Mouse (Mus musculus) bone marrow macrophage, adult 2 months (primary cell): ENCODE measurements around the gene Entpd5. TPM values are rescaled to one million over a fixed set of nuclear protein-coding genes. Genes with fewer than 3 reads are reported as not detected.

Source experiments
- H3K27ac ChIP-seq: 2 replicates; pipeline ENCODE4 v1.5.1; 2012; ENCODE audit warnings: low read depth, low read length; ENCODE audit not compliant: insufficient read depth
- H3K4me1 ChIP-seq: 2 replicates; pipeline ENCODE4 v1.6.1; 2012; ENCODE audit warnings: low read length; ENCODE audit not compliant: control insufficient read depth, insufficient read depth
- H3K4me3 ChIP-seq: 2 replicates; pipeline ENCODE4 v1.5.1; 2012; ENCODE audit warnings: mild to moderate bottlenecking, low read length, moderate library complexity; ENCODE audit not compliant: insufficient read depth
- CTCF ChIP-seq: IDR thresholded peaks from 2 replicates; pipeline ENCODE4 v1.5.1; 2012; ENCODE audit warnings: low read depth, mild to moderate bottlenecking, low read length, moderate library complexity
- POLR2A ChIP-seq: IDR thresholded peaks from 2 replicates; pipeline ENCODE4 v1.6.1; 2012; ENCODE audit warnings: mild to moderate bottlenecking, low read depth, low read length, borderline replicate concordance
- polyA plus RNA-seq: library from polyadenylated mRNA; stranded (reverse); fragments of >200 nt; gene quantifications from 2 replicates; pipeline ENCODE4 v1.2.4, GENCODE M21; 2012; ENCODE audit not compliant: missing spikeins, insufficient read depth, insufficient read length

Entpd5 gene
- polyA plus RNA-seq, 1 experiment, result 14.2 TPM

DNA sequence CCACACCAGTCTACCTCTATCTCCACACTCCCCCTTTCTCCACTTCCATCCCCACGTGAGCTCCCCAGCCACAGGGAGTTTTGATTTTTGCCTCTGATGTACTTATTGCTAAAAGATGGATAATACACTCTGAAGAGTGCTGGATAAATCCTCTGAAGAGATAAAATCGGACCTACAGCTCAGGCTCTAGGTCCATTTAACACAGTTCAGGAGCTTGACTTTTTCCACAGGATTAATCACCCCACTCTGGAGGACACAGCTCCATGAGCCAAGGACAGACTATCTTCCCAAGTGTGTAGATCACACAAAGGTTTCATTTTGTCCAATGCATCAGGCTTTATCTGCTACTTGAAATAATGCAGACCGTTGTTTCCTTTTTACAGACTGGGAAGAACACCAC, 8.8 kb downstream of the Entpd5 start:
- Histone ChIP-seq H3K4me3 (no peak overlapping the region), H3K4me1 (no peaks in the 10 kb centered on the region), H3K27ac (no peak overlapping the region)
- TF ChIP-seq POLR2A (no peak), CTCF (no peak)

DNA sequence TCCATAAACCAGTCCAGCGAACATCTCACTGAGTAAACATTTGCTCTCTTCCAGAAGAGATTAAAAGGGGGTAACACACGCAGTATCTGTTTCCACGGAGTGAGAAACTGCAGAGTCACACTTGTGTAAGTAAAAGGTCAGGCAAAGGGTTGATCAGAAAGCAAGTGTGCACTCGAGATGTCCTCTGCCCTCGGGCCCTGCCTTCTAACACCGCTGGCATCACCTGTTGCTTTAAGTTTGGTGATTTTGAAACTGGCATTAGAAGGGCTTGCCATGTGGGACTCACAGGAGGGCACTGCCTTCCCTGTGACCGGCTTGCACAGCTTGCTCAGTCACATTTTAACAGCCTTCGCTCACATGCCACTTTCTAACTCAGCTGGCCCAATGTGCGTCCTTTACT, 9.2 kb downstream of the Entpd5 start:
- H3K4me1 ChIP-seq, result no peaks in the 10 kb centered on the region
- no peak overlapping the region for H3K27ac ChIP-seq
- no peak overlapping the region for H3K4me3 ChIP-seq
- TF ChIP-seq CTCF, result no peak
- TF ChIP-seq POLR2A, result no peak

DNA sequence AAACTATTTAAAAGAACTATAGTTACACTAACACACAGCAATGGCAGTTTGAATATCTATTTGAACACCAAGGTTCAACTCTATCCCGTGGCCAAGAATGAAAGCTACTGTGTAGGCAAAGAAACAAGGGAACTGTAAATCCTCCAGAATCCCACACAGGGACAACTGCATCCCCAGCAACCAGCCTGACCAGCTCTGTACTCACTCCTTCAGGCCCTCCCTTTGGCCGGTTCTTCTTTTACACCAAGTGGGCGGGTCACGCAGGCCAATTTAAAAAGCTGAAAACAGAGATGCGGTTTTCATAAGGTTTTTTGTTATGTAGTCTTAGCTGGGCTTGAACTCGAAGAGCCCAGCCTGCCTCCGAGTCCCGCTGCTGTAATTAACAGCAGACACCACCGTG, 9.7 kb downstream of the Entpd5 start:
- Histone ChIP-seq H3K27ac (no peak overlapping the region), H3K4me3 (no peak overlapping the region), H3K4me1 (no peaks in the 10 kb centered on the region)
- TF ChIP-seq CTCF, result no peak
- no peak for TF ChIP-seq POLR2A

DNA sequence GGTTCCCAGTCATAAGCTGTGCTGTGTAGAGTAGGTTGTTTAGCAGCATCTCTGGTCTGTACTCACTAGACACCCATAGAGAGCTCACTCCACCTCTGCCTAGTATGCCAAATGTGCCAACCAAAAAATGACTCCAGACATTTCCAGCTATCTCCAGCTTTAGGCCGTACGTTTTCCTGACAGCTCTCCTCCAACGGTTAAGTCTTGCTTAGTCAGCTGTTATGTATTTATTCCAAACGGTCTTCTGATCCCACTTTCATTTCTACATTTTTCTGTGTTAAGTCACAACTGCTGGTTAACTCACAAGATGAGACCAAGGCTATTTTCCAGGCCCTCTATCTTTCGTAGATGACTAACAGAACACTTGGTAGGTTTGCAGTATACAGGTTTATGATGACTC, 10.2 kb downstream of the Entpd5 start:
- H3K4me3 ChIP-seq, result no peak overlapping the region
- H3K27ac ChIP-seq, result no peak overlapping the region
- no peaks in the 10 kb centered on the region for H3K4me1 ChIP-seq
- TF ChIP-seq CTCF (no peak), POLR2A (no peak)

DNA sequence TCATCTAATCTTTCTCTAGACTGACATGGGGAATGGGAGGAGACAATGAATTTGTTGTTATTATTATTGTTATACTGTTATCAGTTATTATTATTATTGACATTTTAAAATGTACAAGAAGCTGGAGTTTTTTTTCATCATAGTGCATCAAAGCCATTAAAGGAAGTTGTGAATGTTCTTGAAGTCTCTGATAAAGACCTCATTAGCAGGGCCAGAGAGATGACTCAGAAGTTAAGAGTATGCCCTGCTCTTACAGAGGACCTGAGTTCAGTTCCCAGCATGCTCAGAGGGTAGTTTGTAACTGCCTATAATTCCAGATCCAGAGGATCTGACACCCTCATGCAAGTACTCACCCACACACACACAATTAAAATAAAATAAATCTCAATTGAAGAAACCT, 11.1 kb downstream of the Entpd5 start:
- TF ChIP-seq CTCF (no peak), POLR2A (no peak)
- H3K27ac ChIP-seq, result no peak overlapping the region
- no peak overlapping the region for H3K4me3 ChIP-seq
- H3K4me1 ChIP-seq, result no peaks in the 10 kb centered on the region

DNA sequence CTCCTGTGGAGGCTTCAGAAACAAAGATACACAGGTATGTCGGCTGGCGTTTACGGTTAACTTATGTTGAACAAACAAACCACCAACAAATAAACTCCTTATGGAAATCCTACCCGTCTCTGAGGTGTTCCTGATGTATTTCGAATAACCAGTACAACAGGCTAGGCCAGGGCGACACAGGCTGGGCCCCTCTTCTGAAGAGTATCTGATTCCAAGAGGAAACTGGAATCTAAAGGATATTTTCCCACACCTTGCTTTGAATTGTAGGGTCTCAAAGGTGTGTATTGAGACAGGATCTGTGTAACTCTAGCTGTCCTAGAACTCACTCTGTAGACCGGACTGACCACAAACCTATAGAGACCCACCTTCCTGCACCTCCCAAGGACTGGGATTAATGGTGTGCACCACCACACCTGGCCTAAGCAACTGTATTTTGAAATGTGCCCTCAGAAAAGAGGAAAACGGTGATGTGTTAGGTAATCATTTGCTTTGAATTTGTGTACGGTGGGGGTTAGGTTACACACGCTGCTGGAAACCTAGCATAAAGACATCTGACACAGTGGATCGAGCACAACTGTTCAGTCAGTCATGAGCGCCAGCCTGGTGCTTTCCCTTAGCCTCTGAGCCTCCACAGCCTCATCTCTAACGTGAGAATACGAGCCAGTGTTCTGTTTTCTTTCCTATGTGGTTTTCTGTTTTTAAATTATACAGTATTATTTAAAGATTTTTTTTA, 11.7 kb downstream of the Entpd5 start:
- Histone ChIP-seq H3K4me3 (no peak overlapping the region), H3K27ac (no peak overlapping the region), H3K4me1 (no peaks in the 10 kb centered on the region)
- TF ChIP-seq POLR2A (no peak), CTCF (no peak)

DNA sequence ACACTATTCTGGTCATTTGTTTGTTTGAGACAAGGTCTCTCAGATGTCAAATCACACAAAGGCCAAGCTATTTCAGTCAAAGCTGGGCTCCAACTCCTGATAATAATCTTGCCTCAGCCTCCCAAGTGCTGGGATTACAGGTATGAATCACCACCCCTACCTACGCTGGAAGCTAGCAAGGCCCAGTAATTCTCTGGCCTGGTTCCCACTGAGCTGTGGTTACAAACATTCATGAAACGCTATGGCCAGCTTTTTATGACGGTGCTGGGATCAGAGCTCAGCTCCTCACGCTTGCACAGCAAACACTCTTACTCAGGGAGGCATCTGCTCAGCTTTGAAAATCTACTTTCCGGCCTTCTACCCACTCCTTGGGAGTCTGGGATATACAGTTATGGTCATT, 15.0 kb downstream of the Entpd5 start:
- H3K4me1 ChIP-seq, result peaks cover 2% of the 10 kb centered on the region; the same call in 1 of the 2 replicates
- no peak overlapping the region for H3K27ac ChIP-seq
- no peak overlapping the region for H3K4me3 ChIP-seq
- TF ChIP-seq POLR2A (no peak), CTCF (no peak)

DNA sequence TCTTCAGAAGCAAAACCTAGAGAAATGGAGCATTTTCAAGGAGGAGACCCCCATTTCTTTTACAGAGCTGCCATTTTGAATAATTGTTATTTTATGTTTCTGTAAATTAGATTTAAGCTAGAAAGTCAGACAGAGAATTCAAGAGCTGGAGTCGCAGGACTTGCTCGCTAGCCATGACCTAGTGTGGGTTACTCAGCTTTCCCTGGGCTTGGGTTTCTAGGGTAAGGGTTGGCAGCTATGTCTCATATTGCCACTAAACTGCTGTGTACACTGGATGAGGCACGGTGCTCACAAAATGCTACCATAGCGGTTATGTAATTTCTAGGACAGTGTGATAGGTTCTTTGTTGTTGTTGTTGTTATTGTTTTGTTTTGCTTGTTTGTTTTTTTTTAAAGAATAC, 16.1 kb downstream of the Entpd5 start:
- Histone ChIP-seq H3K4me1 (peaks cover 10% of the 10 kb centered on the region), H3K27ac (no peak overlapping the region), H3K4me3 (no peak overlapping the region)
- no peak for TF ChIP-seq POLR2A
- no peak for TF ChIP-seq CTCF

DNA sequence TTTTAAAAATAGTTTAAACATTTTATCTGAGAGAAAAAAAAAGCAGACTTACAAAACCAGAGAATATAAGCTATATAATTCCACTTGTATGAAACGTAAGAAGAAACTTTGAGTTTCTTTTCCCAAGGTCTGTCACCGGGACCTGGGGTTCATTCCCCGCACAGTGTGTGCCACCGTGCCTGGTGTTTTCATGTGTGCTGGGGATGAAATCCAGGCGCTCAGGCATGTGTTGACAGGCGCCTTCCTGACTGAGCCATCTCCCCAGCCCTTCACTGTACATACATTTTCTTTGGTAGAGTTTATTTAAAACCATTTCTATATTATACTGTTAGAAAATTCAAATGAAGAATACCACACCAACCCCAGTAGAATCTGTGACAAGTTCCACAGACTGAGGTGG, 18.5 kb downstream of the Entpd5 start:
- H3K27ac ChIP-seq, result no peak overlapping the region
- peaks cover 10% of the 10 kb centered on the region for H3K4me1 ChIP-seq
- H3K4me3 ChIP-seq, result no peak overlapping the region

DNA sequence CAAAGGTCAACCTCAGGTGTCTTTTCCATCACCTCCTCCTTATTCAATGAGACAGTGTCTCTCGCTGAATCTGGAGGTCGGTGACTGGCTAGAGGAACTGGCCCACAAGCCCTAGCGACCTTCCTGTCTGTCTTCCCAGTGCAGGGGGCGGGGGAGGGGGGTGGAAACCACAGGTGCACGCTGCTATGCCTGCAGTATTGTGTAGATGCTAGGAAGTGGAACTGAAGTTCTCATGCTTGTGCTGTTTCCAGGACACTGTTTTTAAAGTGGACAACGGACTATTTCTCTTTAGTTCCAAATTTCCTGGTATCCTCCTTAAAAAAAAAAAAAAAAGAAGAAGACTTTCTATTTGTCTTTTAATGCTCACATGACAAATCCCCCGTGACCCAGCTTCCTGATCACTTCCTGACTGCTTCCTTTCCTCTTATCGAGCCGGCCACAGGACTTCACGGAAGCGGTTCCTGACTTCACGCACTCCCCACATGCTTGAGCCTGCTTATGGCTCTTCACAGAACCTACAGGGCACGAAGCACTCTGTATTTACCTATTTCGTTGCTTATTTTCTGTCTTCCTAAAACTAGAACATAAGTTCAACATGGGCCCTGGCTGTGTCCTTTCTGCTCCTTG, 19.9 kb downstream of the Entpd5 start:
- no peak overlapping the region for H3K4me3 ChIP-seq
- TF ChIP-seq CTCF (no peak), POLR2A (no peak)
- peaks cover 15% of the 10 kb centered on the region for H3K4me1 ChIP-seq
- H3K27ac ChIP-seq, result no peak overlapping the region; the same call in 1 of the 2 replicates

More for the DNA sequence above, 18.5 kb downstream of the Entpd5 start:
- TF ChIP-seq CTCF (no peak), POLR2A (no peak)

DNA sequence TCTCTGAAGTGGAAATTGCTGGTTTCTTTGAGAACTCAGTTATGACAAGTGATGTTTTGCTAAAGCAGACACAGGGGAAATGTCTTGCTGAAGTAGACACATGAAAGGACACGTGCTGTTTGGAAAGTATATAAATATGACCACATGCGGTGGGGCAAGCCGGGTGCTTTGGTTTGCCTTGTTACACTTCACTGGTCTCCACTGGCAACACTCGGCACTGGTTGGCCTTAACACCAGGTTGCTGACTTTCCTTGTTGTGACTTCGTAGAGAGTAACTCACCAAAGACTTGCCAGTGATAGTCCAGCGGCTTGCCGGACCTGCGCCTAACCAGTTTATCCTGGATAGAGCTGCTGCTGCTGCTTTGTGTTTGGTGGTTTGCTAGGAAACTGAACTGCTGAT, 20.7 kb downstream of the Entpd5 start:
- peaks cover 15% of the 10 kb centered on the region for H3K4me1 ChIP-seq
- no peak overlapping the region for H3K4me3 ChIP-seq
- H3K27ac ChIP-seq, result no peak overlapping the region
- TF ChIP-seq CTCF (no peak), POLR2A (no peak)

DNA sequence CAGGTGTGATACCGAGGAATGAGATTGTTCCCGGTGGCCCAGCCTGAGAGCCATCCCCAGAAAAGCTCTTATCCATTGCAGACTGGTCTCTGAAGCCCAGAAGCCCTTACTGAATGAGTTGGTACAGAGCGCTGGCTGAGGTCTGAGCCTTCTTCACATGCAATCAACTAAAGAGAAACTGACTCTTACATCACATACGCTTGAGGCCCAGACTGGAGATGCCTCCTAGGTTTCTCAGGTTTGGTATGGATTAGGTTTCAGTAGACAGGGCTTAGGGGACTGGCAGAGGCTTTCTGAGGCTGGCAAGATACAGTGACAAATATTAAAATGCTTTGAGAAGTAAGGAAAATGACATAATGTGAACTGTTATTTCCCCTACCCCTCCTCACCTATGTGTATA, 23.4 kb downstream of the Entpd5 start:
- TF ChIP-seq POLR2A (no peak), CTCF (no peak)
- Histone ChIP-seq H3K4me1 (peaks cover 15% of the 10 kb centered on the region), H3K27ac (no peak overlapping the region), H3K4me3 (no peak overlapping the region)
